Mouse (Mus musculus) bone marrow, adult 2 months (tissue): Measurements from ENCODE around the gene Dnajc21.

Experiments used
- CTCF ChIP-seq: fragments of 200-500 bp; IDR thresholded peaks from 2 replicates; pipeline ENCODE4 v1.5.1; 2011; ENCODE audit warnings: low read length, control low read depth; ENCODE audit not compliant: control insufficient read depth, insufficient read depth
- POLR2A ChIP-seq: fragments of 200-500 bp; IDR thresholded peaks from 2 replicates; pipeline ENCODE4 v1.6.1; 2011; ENCODE audit warnings: low read depth, mild to moderate bottlenecking, control low read depth, low read length, borderline replicate concordance; ENCODE audit not compliant: control insufficient read depth

- no peak for TF ChIP-seq CTCF
- no peak for TF ChIP-seq POLR2A
Measured at GRCm38 (mm10) chr15:10460986-10461385, 9.3 kb downstream of the Dnajc21 start.
